Mouse (Mus musculus): ENCODE measurements at regions not wholly inside any gene's neighbourhood (a gene's known extent, or its start where the extent isn't known, plus 50 kb on each side); places are given as distances from the start of the nearest gene placed in this dataset.

GRCm38 (mm10) chr1:184310185-184310815, 276.2 kb upstream of the 1700056E22Rik start:
- TF ChIP-seq POLR2A (IDR thresholded peaks at IDR 0.05; ENCODE audit: borderline replicate concordance, control insufficient read depth, low read depth, low read length) (no peak), CTCF (IDR thresholded peaks at IDR 0.05; ENCODE audit: control insufficient read depth, insufficient read depth, low read length) (no peak)
- Histone ChIP-seq H3K4me3 (replicated peaks; ENCODE audit: control insufficient read depth, low read depth, low read length) (no peak overlapping the region), H3K27ac (ENCODE audit: control insufficient read depth, insufficient read depth, low read depth, low read length, poor library complexity) (no peak overlapping the region), H3K4me1 (ENCODE audit: control insufficient read depth, insufficient read depth, low read length) (no peaks in the 10 kb centered on the region)
- WGBS, result 60% methylated on average over 19 of the region's 19 CpGs

GRCm38 (mm10) chr1:184304813-184305212, 270.7 kb upstream of the 1700056E22Rik start:
- TF ChIP-seq CTCF (IDR thresholded peaks at IDR 0.05; ENCODE audit: control insufficient read depth, insufficient read depth, low read length) (no peak), POLR2A (IDR thresholded peaks at IDR 0.05; ENCODE audit: borderline replicate concordance, control insufficient read depth, low read depth, low read length) (no peak)
- 86% methylated on average over 4 of the region's 4 CpGs for WGBS

GRCm38 (mm10) chr1:184304204-184304603, 270.1 kb upstream of the 1700056E22Rik start:
- 75% methylated on average over 4 of the region's 4 CpGs for WGBS
- TF ChIP-seq CTCF (IDR thresholded peaks at IDR 0.05; ENCODE audit: control insufficient read depth, insufficient read depth, low read length) (no peak), POLR2A (IDR thresholded peaks at IDR 0.05; ENCODE audit: borderline replicate concordance, control insufficient read depth, low read depth, low read length) (no peak)
- H3K4me1 ChIP-seq (ENCODE audit: control insufficient read depth, insufficient read depth, low read length), result no peaks in the 10 kb centered on the region
- H3K4me3 ChIP-seq (replicated peaks; ENCODE audit: control insufficient read depth, low read depth, low read length), result no peak overlapping the region
- H3K27ac ChIP-seq (ENCODE audit: control insufficient read depth, insufficient read depth, low read depth, low read length, poor library complexity), result no peak overlapping the region

More at GRCm38 (mm10) chr1:184304813-184305212, 270.7 kb upstream of the 1700056E22Rik start:
- Histone ChIP-seq H3K4me3 (replicated peaks; ENCODE audit: control insufficient read depth, low read depth, low read length) (no peak overlapping the region), H3K27ac (ENCODE audit: control insufficient read depth, insufficient read depth, low read depth, low read length, poor library complexity) (no peak overlapping the region), H3K4me1 (ENCODE audit: control insufficient read depth, insufficient read depth, low read length) (no peaks in the 10 kb centered on the region)

GRCm38 (mm10) chr1:184298701-184299100, 264.6 kb upstream of the 1700056E22Rik start:
- H3K27ac ChIP-seq (ENCODE audit: control insufficient read depth, insufficient read depth, low read depth, low read length, poor library complexity), result no peak overlapping the region
- TF ChIP-seq POLR2A (IDR thresholded peaks at IDR 0.05; ENCODE audit: borderline replicate concordance, control insufficient read depth, low read depth, low read length) (no peak), CTCF (IDR thresholded peaks at IDR 0.05; ENCODE audit: control insufficient read depth, insufficient read depth, low read length) (no peak)
- 61% methylated on average over 1 of the region's 1 CpGs for whole genome bisulfite sequencing

GRCm38 (mm10) chr1:184297001-184297740, 263.1 kb upstream of the 1700056E22Rik start:
- TF ChIP-seq POLR2A (IDR thresholded peaks at IDR 0.05; ENCODE audit: borderline replicate concordance, control insufficient read depth, low read depth, low read length) (no peak), CTCF (IDR thresholded peaks at IDR 0.05; ENCODE audit: control insufficient read depth, insufficient read depth, low read length) (no peak)
- Histone ChIP-seq H3K27ac (ENCODE audit: control insufficient read depth, insufficient read depth, low read depth, low read length, poor library complexity) (no peak overlapping the region), H3K4me3 (replicated peaks; ENCODE audit: control insufficient read depth, low read depth, low read length) (no peak overlapping the region), H3K4me1 (ENCODE audit: control insufficient read depth, insufficient read depth, low read length) (no peaks in the 10 kb centered on the region)
- 71% methylated on average over 4 of the region's 4 CpGs for WGBS

More at GRCm38 (mm10) chr1:184298701-184299100, 264.6 kb upstream of the 1700056E22Rik start:
- Histone ChIP-seq H3K4me3 (replicated peaks; ENCODE audit: control insufficient read depth, low read depth, low read length) (no peak overlapping the region), H3K4me1 (ENCODE audit: control insufficient read depth, insufficient read depth, low read length) (no peaks in the 10 kb centered on the region)

GRCm38 (mm10) chr1:184291129-184291528, 257.0 kb upstream of the 1700056E22Rik start:
- 82% methylated on average over 7 of the region's 7 CpGs for WGBS
- Histone ChIP-seq H3K27ac (ENCODE audit: control insufficient read depth, insufficient read depth, low read depth, low read length, poor library complexity) (no peak overlapping the region), H3K4me3 (replicated peaks; ENCODE audit: control insufficient read depth, low read depth, low read length) (no peak overlapping the region), H3K4me1 (ENCODE audit: control insufficient read depth, insufficient read depth, low read length) (no peaks in the 10 kb centered on the region)
- TF ChIP-seq CTCF (IDR thresholded peaks at IDR 0.05; ENCODE audit: control insufficient read depth, insufficient read depth, low read length) (no peak), POLR2A (IDR thresholded peaks at IDR 0.05; ENCODE audit: borderline replicate concordance, control insufficient read depth, low read depth, low read length) (no peak)

GRCm38 (mm10) chr1:184289733-184290416, 255.8 kb upstream of the 1700056E22Rik start:
- WGBS, result 51% methylated on average over 7 of the region's 7 CpGs
- Histone ChIP-seq H3K27ac (ENCODE audit: control insufficient read depth, insufficient read depth, low read depth, low read length, poor library complexity) (no peak overlapping the region), H3K4me3 (replicated peaks; ENCODE audit: control insufficient read depth, low read depth, low read length) (no peak overlapping the region), H3K4me1 (ENCODE audit: control insufficient read depth, insufficient read depth, low read length) (no peaks in the 10 kb centered on the region)
- TF ChIP-seq POLR2A (IDR thresholded peaks at IDR 0.05; ENCODE audit: borderline replicate concordance, control insufficient read depth, low read depth, low read length), result no peak
- no peak for TF ChIP-seq CTCF (IDR thresholded peaks at IDR 0.05; ENCODE audit: control insufficient read depth, insufficient read depth, low read length)

- TF ChIP-seq CTCF (IDR thresholded peaks at IDR 0.05; ENCODE audit: control insufficient read depth, insufficient read depth, low read length), result no peak
- TF ChIP-seq POLR2A (IDR thresholded peaks at IDR 0.05; ENCODE audit: borderline replicate concordance, control insufficient read depth, low read depth, low read length), result no peak
- Histone ChIP-seq H3K4me3 (replicated peaks; ENCODE audit: control insufficient read depth, low read depth, low read length) (no peak overlapping the region), H3K27ac (ENCODE audit: control insufficient read depth, insufficient read depth, low read depth, low read length, poor library complexity) (no peak overlapping the region), H3K4me1 (ENCODE audit: control insufficient read depth, insufficient read depth, low read length) (peaks cover 2% of the 10 kb centered on the region; the same call in 1 of the 2 replicates)
- 48% methylated on average over 5 of the region's 5 CpGs for WGBS
Measured at GRCm38 (mm10) chr1:184281768-184282167, 247.7 kb upstream of the 1700056E22Rik start.

All from bone marrow, adult 2 months (tissue).